Mouse (Mus musculus) hindbrain, embryonic 15.5 days (tissue): ENCODE data around the gene Sdc3. TPM values are rescaled to one million over a fixed set of nuclear protein-coding genes. Genes with fewer than 3 reads are reported as not detected.
A peak's percentile ranks its signal among the peaks of the same experiment; 100 is the strongest.

Source experiments
- ATAC-seq: fragments of 200-750 bp; cut with Nextera tagmentation; 2 replicates; pipeline ENCODE4 v1.8.0; 2017; ENCODE audit warnings: low read depth, moderate number of reproducible peaks, moderate TSS enrichment; ENCODE audit not compliant: low FRiP score
- H3K27ac ChIP-seq: fragments of 300-500 bp; sonication (generic); replicated peaks from 2 replicates; pipeline ENCODE4 v1.5.1; 2015; ENCODE audit warnings: mild to moderate bottlenecking, inconsistent platforms
- H3K27me3 ChIP-seq: fragments of 300-500 bp; sonication (generic); 2 replicates; pipeline ENCODE4 v1.6.1; 2015; ENCODE audit warnings: control low read depth, inconsistent platforms
- H3K36me3 ChIP-seq: fragments of 300-500 bp; sonication (generic); 2 replicates; pipeline ENCODE4 v1.6.1; 2015; ENCODE audit warnings: control low read depth, inconsistent platforms
- H3K4me1 ChIP-seq: fragments of 300-500 bp; sonication (generic); replicated peaks from 2 replicates; pipeline ENCODE4 v1.6.1; 2015; ENCODE audit warnings: control low read depth, inconsistent platforms
- H3K4me2 ChIP-seq: fragments of 300-500 bp; sonication (generic); 2 replicates; pipeline ENCODE4 v1.6.1; 2015; ENCODE audit warnings: moderate library complexity, mild to moderate bottlenecking, inconsistent platforms
- H3K4me3 ChIP-seq: fragments of 300-500 bp; sonication (generic); 2 replicates; pipeline ENCODE4 v1.5.1; 2015; ENCODE audit warnings: mild to moderate bottlenecking, inconsistent platforms
- H3K9ac ChIP-seq: fragments of 300-500 bp; sonication (generic); 2 replicates; pipeline ENCODE4 v1.6.1; 2015; ENCODE audit warnings: inconsistent platforms
- H3K9me3 ChIP-seq: fragments of 300-500 bp; sonication (generic); 2 replicates; pipeline ENCODE4 v1.6.1; 2016; ENCODE audit warnings: control low read depth, inconsistent platforms
- WGBS: fragments of 180-500 bp; shearing (Covaris S2); methylation state at CpG from one replicate; pipeline ENCODE4 v1.1.7; 2015; 5-methylcytosine and 5-hydroxymethylcytosine counted together
- polyA plus RNA-seq: library from polyadenylated mRNA; unstranded; fragments of >200 nt; fragmentation: Nextera tagmentation; extraction: Ambion mirVana; gene quantifications from 2 replicates; pipeline ENCODE4 v1.2.1, GENCODE M21; 2015

Gene Sdc3
- polyA plus RNA-seq, 1 experiment from 2014 or later = 182 TPM

DNA sequence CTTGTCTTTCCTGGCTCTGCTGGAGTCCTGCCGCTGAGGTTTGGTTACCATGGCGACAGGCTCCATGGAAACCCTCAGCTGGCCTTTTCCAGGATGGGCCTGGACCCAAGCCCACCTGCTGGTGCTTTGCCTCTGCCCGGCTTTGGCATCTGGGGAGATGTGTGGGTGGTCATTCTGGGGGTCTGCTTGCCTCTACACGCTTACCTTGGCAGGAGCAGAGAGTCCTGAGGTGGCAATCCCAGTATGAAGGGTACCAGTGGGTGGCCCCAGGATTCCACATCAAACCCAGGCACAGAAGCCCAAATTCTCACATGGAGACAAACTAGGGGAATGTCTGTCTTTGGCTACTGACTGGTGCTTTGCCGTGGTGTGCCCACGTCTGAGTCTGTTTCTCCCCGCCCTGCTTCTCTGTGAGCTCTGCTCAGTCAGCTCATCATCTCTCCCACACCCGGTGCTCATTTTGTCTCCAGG, 73.6 kb downstream of the Sdc3 start:
- Histone ChIP-seq H3K27ac (peak overlapping the region; percentile 85), H3K36me3 (no peaks in the 10 kb centered on the region), H3K4me3 (no peak overlapping the region), H3K27me3 (0 out of 2 replicates have a peak, but pooled peaks cover 3% of the 10 kb centered on the region), H3K4me2 (0 out of 2 replicates have a peak overlapping the region, but pooled peaks have one; percentile 18), H3K9ac (no peak overlapping the region), H3K4me1 (peaks cover 57% of the 10 kb centered on the region), H3K9me3 (no peaks in the 10 kb centered on the region)
- WGBS = 8% methylated on average over 8 of the region's 8 CpGs
- ATAC-seq = peak; percentile 16; the same call in 1 of the 2 replicates

DNA sequence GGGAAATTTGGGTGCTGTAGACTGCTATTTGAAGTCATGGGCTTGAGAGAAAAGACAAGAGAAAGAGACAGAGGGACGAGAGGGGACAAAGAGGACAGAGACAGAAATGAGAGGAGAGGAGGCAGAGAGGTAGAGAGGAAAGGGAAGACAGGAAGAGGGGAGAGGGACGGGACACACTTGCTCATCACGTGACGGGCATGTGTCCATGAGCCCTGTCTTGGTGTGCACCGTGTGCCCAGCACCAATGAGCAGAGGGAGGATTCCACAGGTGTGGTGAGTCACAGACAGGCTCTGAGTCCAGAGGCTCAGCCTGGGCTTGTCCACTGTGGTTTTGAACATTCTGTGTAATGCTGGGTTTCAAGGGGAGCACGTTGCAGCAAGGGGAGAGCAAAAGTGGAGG, 75.6 kb downstream of the Sdc3 start:
- 80% methylated on average over 6 of the region's 6 CpGs for WGBS

DNA sequence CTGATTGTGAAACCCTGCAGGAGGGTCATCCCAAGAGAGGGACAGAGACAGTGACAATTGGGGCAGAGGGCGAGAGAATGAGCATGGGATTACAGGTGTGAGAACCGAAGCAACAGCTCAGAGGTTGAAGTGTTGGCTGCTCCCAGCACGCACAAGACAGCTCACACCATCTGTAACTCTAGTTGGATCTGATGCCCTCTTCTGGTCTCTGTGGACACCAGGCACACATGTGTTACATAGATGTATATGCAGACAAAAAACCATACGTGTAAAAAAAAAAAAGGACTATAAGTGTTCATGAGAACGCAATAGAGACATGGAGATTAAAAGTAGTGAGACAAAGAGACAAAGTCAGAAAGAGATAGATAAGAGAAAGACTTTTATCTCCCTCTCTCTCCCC, 76.5 kb downstream of the Sdc3 start:
- Histone ChIP-seq H3K27ac (no peak overlapping the region), H3K9me3 (no peaks in the 10 kb centered on the region), H3K4me1 (peaks cover 54% of the 10 kb centered on the region), H3K36me3 (no peaks in the 10 kb centered on the region), H3K9ac (no peak overlapping the region), H3K4me3 (no peak overlapping the region), H3K27me3 (0 out of 2 replicates have a peak, but pooled peaks cover 3% of the 10 kb centered on the region), H3K4me2 (no peak overlapping the region)
- WGBS = 50% methylated on average over 5 of the region's 5 CpGs
- no peak for ATAC-seq

More for the DNA sequence above, 75.6 kb downstream of the Sdc3 start:
- Histone ChIP-seq H3K27ac (no peak overlapping the region), H3K4me2 (no peak overlapping the region), H3K4me1 (peaks cover 49% of the 10 kb centered on the region), H3K4me3 (no peak overlapping the region), H3K9ac (no peak overlapping the region), H3K9me3 (no peaks in the 10 kb centered on the region), H3K27me3 (0 out of 2 replicates have a peak, but pooled peaks cover 3% of the 10 kb centered on the region), H3K36me3 (no peaks in the 10 kb centered on the region)
- ATAC-seq = no peak

DNA sequence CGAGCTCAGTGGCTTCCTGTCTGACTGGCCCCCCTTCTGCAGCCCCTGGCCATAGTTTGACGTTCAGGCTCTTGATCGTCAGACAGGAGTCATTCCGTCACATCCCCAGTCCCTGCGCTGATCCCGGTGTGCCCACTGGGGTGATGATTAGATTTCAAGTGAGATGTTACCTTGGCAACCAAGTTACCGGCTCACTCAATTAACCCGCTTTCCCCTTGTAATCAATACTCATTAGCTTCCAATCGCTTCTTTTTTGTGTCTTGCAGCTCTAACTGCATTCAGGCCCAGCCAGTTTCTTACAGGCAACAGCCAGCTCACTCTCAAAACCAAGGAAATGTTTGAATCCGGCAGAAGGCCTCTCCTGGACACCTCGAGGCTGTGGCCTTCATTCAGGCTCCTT, 80.1 kb downstream of the Sdc3 start:
- Histone ChIP-seq H3K9me3 (no peaks in the 10 kb centered on the region), H3K27me3 (0 out of 2 replicates have a peak, but pooled peaks cover 10% of the 10 kb centered on the region), H3K36me3 (no peaks in the 10 kb centered on the region), H3K4me1 (peaks cover 41% of the 10 kb centered on the region), H3K4me3 (no peak overlapping the region), H3K9ac (no peak overlapping the region), H3K4me2 (no peak overlapping the region), H3K27ac (peak overlapping the region; percentile 76)
- 23% methylated on average over 11 of the region's 11 CpGs for WGBS
- ATAC-seq = no peak

DNA sequence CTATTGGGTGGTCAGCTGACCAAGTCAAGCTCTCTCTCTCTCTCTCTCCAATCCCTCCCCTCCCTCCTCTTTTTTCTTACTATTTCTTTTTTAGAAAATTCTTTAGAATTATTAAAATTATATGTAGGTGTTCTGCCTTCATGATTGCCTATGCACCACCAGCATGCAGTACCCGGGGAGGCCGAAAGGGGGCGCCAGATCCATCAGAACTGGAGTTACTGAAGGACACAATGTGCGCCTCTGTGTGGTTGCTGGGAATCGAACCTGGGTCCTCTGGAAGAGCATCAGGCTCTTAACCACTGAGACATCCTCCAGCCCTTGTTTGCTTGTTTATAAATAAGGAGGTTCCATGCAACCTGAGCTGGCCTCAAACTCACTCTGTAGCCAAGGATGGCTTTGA, 81.1 kb downstream of the Sdc3 start:
- Histone ChIP-seq H3K4me2 (no peak overlapping the region), H3K27ac (no peak overlapping the region), H3K9me3 (no peaks in the 10 kb centered on the region), H3K36me3 (no peaks in the 10 kb centered on the region), H3K27me3 (0 out of 2 replicates have a peak, but pooled peaks cover 6% of the 10 kb centered on the region), H3K4me1 (peaks cover 40% of the 10 kb centered on the region), H3K4me3 (no peak overlapping the region), H3K9ac (no peak overlapping the region)
- 85% methylated on average over 5 of the region's 5 CpGs for WGBS
- ATAC-seq = no peak

DNA sequence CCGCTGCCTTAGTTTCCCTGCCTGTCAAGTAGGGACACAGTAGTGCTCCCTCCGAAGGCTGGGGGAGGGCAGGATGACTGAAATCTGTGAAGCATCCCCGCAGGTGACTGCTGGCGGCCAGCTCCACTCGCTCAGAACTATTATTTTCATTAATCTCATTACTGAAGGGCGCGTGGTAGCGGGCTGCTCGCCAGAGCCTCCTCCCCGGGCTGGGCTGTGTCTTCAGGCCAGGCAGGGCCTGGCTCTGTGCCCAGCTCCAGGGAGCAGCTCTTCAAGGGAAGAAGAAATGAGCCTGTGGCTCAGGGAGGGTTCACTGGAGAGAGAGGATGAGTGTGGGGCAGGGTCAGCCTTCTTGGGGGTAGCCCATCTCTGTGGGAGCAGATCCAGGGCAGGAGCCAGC, 82.3 kb downstream of the Sdc3 start:
- H3K9me3 ChIP-seq = no peaks in the 10 kb centered on the region
- H3K9ac ChIP-seq = no peak overlapping the region
- 0 out of 2 replicates have a peak, but pooled peaks cover 6% of the 10 kb centered on the region for H3K27me3 ChIP-seq
- ATAC-seq = peak; percentile 32; the same call in 1 of the 2 replicates
- no peak overlapping the region for H3K27ac ChIP-seq
- no peak overlapping the region for H3K4me3 ChIP-seq
- H3K36me3 ChIP-seq = no peaks in the 10 kb centered on the region
- whole genome bisulfite sequencing = 12% methylated on average over 10 of the region's 10 CpGs
- 0 out of 2 replicates have a peak overlapping the region, but pooled peaks have one; percentile 24 for H3K4me2 ChIP-seq
- peaks cover 44% of the 10 kb centered on the region for H3K4me1 ChIP-seq

Other genes with a start within 250 kb of the Sdc3 start
- gene Nkain1, start 218.4 kb upstream of the Sdc3 start, polyA plus RNA-seq = 11.7 and 12.6 TPM in 2 replicates
- 91.0 and 92.6 TPM in 2 replicates for gene Pum1, start 129.2 kb upstream of the Sdc3 start, polyA plus RNA-seq
- gene Laptm5, start 120.6 kb downstream of the Sdc3 start, polyA plus RNA-seq = 24.9 and 34.6 TPM in 2 replicates
- gene Matn1, start 151.8 kb downstream of the Sdc3 start, polyA plus RNA-seq = 0.56 and 1.8 TPM in 2 replicates